Mouse (Mus musculus): ENCODE data around the gene Parp16.
"Not testable (repeated sequence)": the region's sequence is repeated elsewhere in the genome, so short reads cannot be mapped to it uniquely, and the experiment has no call there.

Parp16 gene

GRCm38 (mm10) chr9:65244036-65244806, 49.1 kb downstream of the Parp16 start:
- no peak for DNase-seq

GRCm38 (mm10) chr9:65247502-65248376, 52.6 kb downstream of the Parp16 start:
- DNase-seq: no peak

- DNase-seq: no peak
These were observed 53.2 kb downstream of the Parp16 start for GRCm38 (mm10) chr9:65248377-65248690.

- DNase-seq: no peak
These were observed 56.9 kb downstream of the Parp16 start for GRCm38 (mm10) chr9:65252026-65252425.

GRCm38 (mm10) chr9:65255906-65256600, 60.9 kb downstream of the Parp16 start:
- no peak for DNase-seq

- no peak for DNase-seq
These were observed 62.2 kb downstream of the Parp16 start for GRCm38 (mm10) chr9:65257218-65257910.

GRCm38 (mm10) chr9:65259366-65259765, 64.2 kb downstream of the Parp16 start:
- no peak for DNase-seq

- peak; percentile 65 to 67 for DNase-seq
These were observed 66.6 kb downstream of the Parp16 start for GRCm38 (mm10) chr9:65261591-65262230.

GRCm38 (mm10) chr9:65262641-65263120, 67.5 kb downstream of the Parp16 start:
- no peak for DNase-seq

- no peak for DNase-seq
These were observed 69.8 kb downstream of the Parp16 start, which contains the start of gene Cilp for GRCm38 (mm10) chr9:65264959-65265358. TSS of gene Cilp (plus strand) at chr9:65265180.

GRCm38 (mm10) chr9:65267742-65268515, 72.8 kb downstream of the Parp16 start:
- DNase-seq: peak; percentile 69 to 76

- DNase-seq: no peak
These were observed 78.1 kb downstream of the Parp16 start for GRCm38 (mm10) chr9:65273048-65273809.

- DNase-seq: no peak
These were observed 78.7 kb downstream of the Parp16 start for GRCm38 (mm10) chr9:65273873-65274272.

GRCm38 (mm10) chr9:65274851-65275250, 79.7 kb downstream of the Parp16 start:
- DNase-seq: not testable (repeated sequence)

- no peak for DNase-seq
These were observed 80.8 kb downstream of the Parp16 start for GRCm38 (mm10) chr9:65275810-65276530.

- DNase-seq: peak; percentile 46 to 50
These were observed 86.5 kb downstream of the Parp16 start for GRCm38 (mm10) chr9:65281536-65282151.

GRCm38 (mm10) chr9:65283301-65283700, 88.1 kb downstream of the Parp16 start:
- peak; percentile 57 to 65 for DNase-seq

- not testable (repeated sequence) for DNase-seq
These were observed 93.1 kb downstream of the Parp16 start for GRCm38 (mm10) chr9:65288252-65288651.

All from cerebellum, postnatal 14 days (tissue).